ENCODE assay signal across 30 mouse cellular contexts in the genomic region with DNA sequence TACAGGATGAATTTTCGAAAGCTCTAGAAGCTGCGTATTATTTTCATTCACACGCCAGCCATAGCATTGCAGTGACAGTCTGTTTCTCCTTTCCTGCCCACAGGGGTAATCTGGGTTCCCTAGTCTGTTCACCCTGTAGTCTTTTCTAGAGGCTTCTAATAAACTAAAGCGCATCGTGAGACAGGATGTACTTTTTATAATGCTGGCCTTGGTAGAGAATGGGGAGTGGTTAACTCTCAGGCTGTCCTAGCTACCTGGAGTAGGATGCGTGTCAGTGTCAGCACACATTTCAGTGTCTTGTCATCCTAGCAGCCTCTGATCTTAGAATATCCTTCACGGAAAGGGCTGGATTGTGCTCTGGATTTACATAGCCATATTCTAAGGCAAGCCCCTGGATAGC. TPM values are rescaled to one million over a fixed set of nuclear protein-coding genes. Genes with fewer than 3 reads are reported as not detected.
DNase-seq lines count a peak whose midpoint lies in the region; ATAC-seq and TF ChIP-seq lines count a peak whose summit lies in the region.
"Had no signal": no experiment of that assay in that cellular context is flagged by ENCODE, and none has a peak within 500 bp of the region (broad histone marks: within the 10 kb centered on the region; RNA-seq: fewer than 3 reads in every experiment).

No protein-coding gene starts in this region.

- H3K79me2 ChIP-seq in heart, adult 2 months (replicated peaks; ENCODE audit: control insufficient read depth, insufficient read depth, low read length): peaks cover 15% of the 10 kb centered on the region

- no peak overlapping the region for H3K4me3 ChIP-seq in heart, adult 2 months
- H3K4me3 ChIP-seq in liver, embryonic 12.5 days: no peak overlapping the region
- H3K4me3 ChIP-seq: embryonic facial prominence, embryonic 13.5 days; forebrain, embryonic 10.5 days; forebrain, embryonic 15.5 days; limb, embryonic 13.5 days; liver, embryonic 13.5 days; neural tube, embryonic 12.5 days had no signal

- no peak for TF ChIP-seq EP300 in heart, adult 2 months (IDR thresholded peaks at IDR 0.05; ENCODE audit: insufficient read depth, low read depth, low read length)

- H3K27me3 ChIP-seq in heart, adult 2 months (ENCODE audit: control insufficient read depth, insufficient read depth, low read length): no peaks in the 10 kb centered on the region
- no peaks in the 10 kb centered on the region for H3K27me3 ChIP-seq in liver, embryonic 12.5 days (replicated peaks)
- H3K27me3 ChIP-seq: embryonic facial prominence, embryonic 13.5 days; forebrain, embryonic 15.5 days; limb, embryonic 13.5 days; liver, embryonic 13.5 days; neural tube, embryonic 12.5 days had no signal

- TF ChIP-seq POLR2A in heart, adult 2 months (IDR thresholded peaks at IDR 0.05; ENCODE audit: insufficient read depth, low read depth, low read length): no peak

- H3K4me2 ChIP-seq in liver, embryonic 12.5 days: no peak overlapping the region
- H3K4me2 ChIP-seq: embryonic facial prominence, embryonic 13.5 days; forebrain, embryonic 15.5 days; hindbrain, embryonic 14.5 days; limb, embryonic 13.5 days; liver, embryonic 13.5 days; midbrain, embryonic 11.5 days; neural tube, embryonic 12.5 days had no signal

- intact Hi-C loops in heart, adult 2 months (cut with DNase I): no loop called here

- H3K4me1 ChIP-seq in heart, adult 2 months (ENCODE audit: control insufficient read depth, insufficient read depth, low read length): peaks cover 48% of the 10 kb centered on the region
- H3K4me1 ChIP-seq in liver, embryonic 12.5 days: peaks cover 75% of the 10 kb centered on the region

- no peak for ATAC-seq in liver, embryonic 12.5 days
- ATAC-seq: forebrain, embryonic 15.5 days; intestine, embryonic 16.5 days; lung, postnatal 0 days; midbrain, embryonic 16.5 days had no signal

- no peak for DNase-seq in heart, adult 2 months
- DNase-seq in heart, adult 9 months (ENCODE audit: low spot score in 2 of 2): no peak
- DNase-seq in liver: no peak
- DNase-seq in induced T-regulatory cell, adult 2 months (ENCODE audit: low read depth): peak; percentile 29
- no peak for DNase-seq in cerebellum, postnatal 36 days
- DNase-seq in lung, postnatal 14 days: no peak
- DNase-seq: adrenal gland, adult 2 months; adrenal gland, postnatal 36 days; cerebellum, adult 2 months; cerebellum, postnatal 25 days; kidney, adult 8-10 months; liver, embryonic 13.5 days; lung, adult 18-20 months; right cerebral cortex, adult 18-20 months; thymus, adult 18-20 months; thymus, postnatal 25 days had no signal

- H3K9ac ChIP-seq in heart, adult 2 months (ENCODE audit: low read depth, low read length): peak overlapping the region; percentile 20; the same call in 1 of the 2 replicates
- H3K9ac ChIP-seq in liver, embryonic 12.5 days: no peak overlapping the region
- H3K9ac ChIP-seq: embryonic facial prominence, embryonic 13.5 days; forebrain, embryonic 15.5 days; hindbrain, embryonic 14.5 days; limb, embryonic 13.5 days; liver, embryonic 13.5 days; neural tube, embryonic 12.5 days had no signal

- no peak for TF ChIP-seq CTCF in heart, adult 2 months (IDR thresholded peaks at IDR 0.05)

- peaks cover 56% of the 10 kb centered on the region for H3K36me3 ChIP-seq in heart, adult 2 months (ENCODE audit: control insufficient read depth, insufficient read depth, low read length)
- peaks cover 27% of the 10 kb centered on the region for H3K36me3 ChIP-seq in liver, embryonic 12.5 days

- no peak overlapping the region for H3K27ac ChIP-seq in heart, adult 2 months
- peak overlapping the region; percentile 10; the same call in 1 of the 2 replicates for H3K27ac ChIP-seq in liver, embryonic 12.5 days
- H3K27ac ChIP-seq: embryonic facial prominence, embryonic 13.5 days; forebrain, embryonic 10.5 days; forebrain, embryonic 15.5 days; hindbrain, embryonic 14.5 days; kidney, postnatal 0 days; limb, embryonic 13.5 days; liver, embryonic 13.5 days; macrophage; neural tube, embryonic 12.5 days; stomach, postnatal 0 days had no signal

- 46% methylated on average over 7 of the region's 7 CpGs for WGBS in heart, adult 2 months
- WGBS in liver, embryonic 12.5 days (ENCODE audit: insufficient replicate concordance): 84% methylated on average over 7 of the region's 7 CpGs

- no peaks in the 10 kb centered on the region for H3K9me3 ChIP-seq in liver, embryonic 12.5 days (replicated peaks)
- H3K9me3 ChIP-seq: embryonic facial prominence, embryonic 13.5 days; forebrain, embryonic 10.5 days; forebrain, embryonic 15.5 days; limb, embryonic 13.5 days; liver, embryonic 13.5 days; neural tube, embryonic 12.5 days had no signal

RNA-seq across cellular contexts. Expression of a gene that starts 7.9 kb away (rescaled TPM):
- 10 to 100 TPM; 31.9 to 34.9 TPM for total RNA-seq in heart, adult 2 months (2021)
- polyA plus RNA-seq in heart, adult 2 months (2012; rRNA removed): 20.4 and 22.4 TPM in 2 replicates
- polyA plus RNA-seq in liver, embryonic 12.5 days (2016; fragmentation: Nextera tagmentation; extraction: Ambion mirVana): 94.9 and 97.5 TPM in 2 replicates

RNA-seq across cellular contexts. Expression of a gene that starts 38.0 kb away (rescaled TPM):
- total RNA-seq in heart, adult 2 months (2021): 10 to 100 TPM; 27.7 to 28.3 TPM
- polyA plus RNA-seq in heart, adult 2 months (2012; rRNA removed): 28.1 and 32.9 TPM in 2 replicates
- polyA plus RNA-seq in liver, embryonic 12.5 days (2016; fragmentation: Nextera tagmentation; extraction: Ambion mirVana): 44.4 and 49.4 TPM in 2 replicates

RNA-seq across cellular contexts. Expression of a gene that starts 40.3 kb away (rescaled TPM):
- 1 to 10 TPM; 7.3 to 7.4 TPM for total RNA-seq in heart, adult 2 months (2021)
- polyA plus RNA-seq in heart, adult 2 months (2012; rRNA removed): 6.9 and 10.4 TPM in 2 replicates
- polyA plus RNA-seq in liver, embryonic 12.5 days (2016; fragmentation: Nextera tagmentation; extraction: Ambion mirVana): 0.81 and 1.3 TPM in 2 replicates
- polyA plus RNA-seq: macrophage had no signal

RNA-seq across cellular contexts. Expression of a gene that starts 43.2 kb away (rescaled TPM):
- 1 to 10 TPM; 4.3 to 5.7 TPM for total RNA-seq in heart, adult 2 months (2021)
- 4.2 and 5.5 TPM in 2 replicates for polyA plus RNA-seq in heart, adult 2 months (2012; rRNA removed)
- polyA plus RNA-seq in liver, embryonic 12.5 days (2016; fragmentation: Nextera tagmentation; extraction: Ambion mirVana): 2.7 and 2.8 TPM in 2 replicates
